Comparison of ENCODE assay signal across 8 mouse cellular contexts in the genomic region with DNA sequence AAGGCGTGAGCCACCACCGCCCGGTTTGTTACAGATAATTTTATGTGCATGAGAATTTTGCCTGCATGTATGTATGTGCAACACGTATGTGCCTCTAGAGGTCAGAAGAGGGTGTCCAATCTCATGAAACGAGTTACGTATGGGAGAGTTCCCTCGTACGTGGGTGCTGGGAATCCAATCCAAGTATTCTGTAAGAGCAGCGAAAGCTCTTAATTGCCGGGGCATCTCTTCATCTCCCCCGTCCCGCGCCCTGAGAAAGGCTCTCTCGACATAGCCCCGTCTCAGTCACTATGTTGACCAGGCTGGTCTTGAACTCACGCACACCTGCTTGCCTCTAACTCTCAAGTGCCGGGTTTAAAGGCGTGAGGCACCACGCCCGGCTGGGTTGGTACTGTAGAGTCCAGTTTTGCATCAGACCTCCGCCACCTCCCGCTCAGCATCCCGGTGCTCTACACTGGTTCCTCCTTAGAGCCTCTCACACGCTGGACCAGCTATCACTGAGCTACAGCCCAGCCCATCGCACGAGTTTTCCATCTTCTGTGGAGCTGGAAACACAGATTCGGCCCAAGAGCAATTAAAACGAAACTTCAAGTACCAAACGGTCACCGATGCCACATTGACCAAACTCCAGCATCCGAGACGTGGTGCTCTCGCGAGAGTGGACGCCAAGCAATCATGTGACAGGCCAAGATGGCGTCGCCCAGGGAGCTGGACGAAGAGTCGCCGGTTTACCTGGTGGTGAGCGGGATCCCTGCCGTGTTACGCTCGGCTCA. TPM values are rescaled to one million over a fixed set of nuclear protein-coding genes. Genes with fewer than 3 reads are reported as not detected.
DNase-seq lines count a peak whose midpoint lies in the region; ATAC-seq and TF ChIP-seq lines count a peak whose summit lies in the region.

A gene (plus strand): TSS at position 676 of the 773 bp plus-strand sequence.

- no peak for TF ChIP-seq EP300 in CH12.LX (IDR thresholded peaks at IDR 0.05; ENCODE audit: low read length)
- peak; percentile 84 for TF ChIP-seq EP300 in liver, postnatal 0 days (IDR thresholded peaks at IDR 0.05; ENCODE audit: low read depth)

- in situ Hi-C loops in CH12.LX (cut with MboI; ENCODE audit: low pct_ligation_motif_present, low pct_unique_long_range_greater_than_20kb, low sequenced_read_pairs), result no loop called here

- dilution Hi-C loops in CH12.LX (cut with MboI; ENCODE audit: extremely low pct_ligation_motif_present, extremely low pct_unique_long_range_greater_than_20kb, low sequenced_read_pairs), result no loop called here

- DNase-seq in CH12.LX (ENCODE audit: extremely low read depth), result peak; percentile 94
- peak; percentile 92 for DNase-seq in c-Kit-positive CD71-positive TER-119-negative erythroid progenitor cells, embryonic 14.5 days (ENCODE audit: low read depth)
- DNase-seq in heart, postnatal 10 days, result peak; percentile 94 to 96
- DNase-seq in large intestine, adult 2 months (ENCODE audit: low read depth, low spot score), result peak; percentile 93
- peak; percentile 93 for DNase-seq in liver, postnatal 0 days
- DNase-seq in testis, postnatal 10 days (ENCODE audit: low spot score), result peak; percentile 94

- H3K36me3 ChIP-seq in CH12.LX (replicated peaks in 1 of 2; ENCODE audit: control insufficient read depth in 1 of 2, insufficient read depth in 1 of 2, low read length in 1 of 2), result peaks cover 13 to 25% of the 10 kb centered on the region in 2 experiments
- H3K36me3 ChIP-seq in forebrain, embryonic 12.5 days (replicated peaks), result peaks cover 12% of the 10 kb centered on the region
- peaks cover 12% of the 10 kb centered on the region; the same call in 1 of the 2 replicates for H3K36me3 ChIP-seq in liver, postnatal 0 days (replicated peaks; ENCODE audit: insufficient read depth, low read length)
- peaks cover 9% of the 10 kb centered on the region; the same call in 1 of the 2 replicates for H3K36me3 ChIP-seq in neural tube, embryonic 14.5 days (ENCODE audit: control insufficient read depth, insufficient read depth, low read length)

- peak within 1 kb of the TSS; percentile 55 for H3K4me2 ChIP-seq in CH12.LX (ENCODE audit: insufficient read depth, low read depth, poor library complexity, severe bottlenecking)
- H3K4me2 ChIP-seq in forebrain, embryonic 12.5 days, result peak within 1 kb of the TSS; percentile 93
- peak within 1 kb of the TSS; percentile 94 for H3K4me2 ChIP-seq in liver, postnatal 0 days (ENCODE audit: low read depth, low read length)
- H3K4me2 ChIP-seq in neural tube, embryonic 14.5 days (ENCODE audit: low read depth, low read length), result peak within 1 kb of the TSS; percentile 86

- peak within 1 kb of the TSS; percentile 96 for H3K9ac ChIP-seq in CH12.LX (ENCODE audit: insufficient read depth, low read depth)
- H3K9ac ChIP-seq in forebrain, embryonic 12.5 days, result peak within 1 kb of the TSS; percentile 90
- H3K9ac ChIP-seq in liver, postnatal 0 days (replicated peaks), result peak within 1 kb of the TSS; percentile 91
- peak within 1 kb of the TSS; percentile 68 for H3K9ac ChIP-seq in neural tube, embryonic 14.5 days (replicated peaks; ENCODE audit: low read depth, low read length)

- ATAC-seq in forebrain, embryonic 12.5 days (ENCODE audit: low FRiP score), result peak; percentile 96
- ATAC-seq in liver, postnatal 0 days, result peak; percentile 75
- peak; percentile 93 for ATAC-seq in neural tube, embryonic 14.5 days (ENCODE audit: low read depth)

- peaks cover 2% of the 10 kb centered on the region for H3K9me3 ChIP-seq in CH12.LX (replicated peaks; ENCODE audit: low read length)
- no peaks in the 10 kb centered on the region for H3K9me3 ChIP-seq in forebrain, embryonic 12.5 days
- H3K9me3 ChIP-seq in liver, postnatal 0 days (ENCODE audit: low read length), result no peaks in the 10 kb centered on the region
- no peaks in the 10 kb centered on the region for H3K9me3 ChIP-seq in neural tube, embryonic 14.5 days (ENCODE audit: control insufficient read depth, low read length)

- TF ChIP-seq POLR2A in CH12.LX (IDR thresholded peaks at IDR 0.05; ENCODE audit: low read depth, low read length), result peak; percentile 85

- H3K4me1 ChIP-seq in CH12.LX (ENCODE audit: control insufficient read depth in 1 of 2, insufficient read depth in 2 of 2), result peaks cover 0 to 18% of the 10 kb centered on the region in 2 experiments; a peak in 3 of 4 replicates
- H3K4me1 ChIP-seq in forebrain, embryonic 12.5 days, result peaks cover 16% of the 10 kb centered on the region
- H3K4me1 ChIP-seq in liver, postnatal 0 days (ENCODE audit: insufficient read depth), result peaks cover 11% of the 10 kb centered on the region
- H3K4me1 ChIP-seq in neural tube, embryonic 14.5 days (ENCODE audit: control insufficient read depth, insufficient read depth, low read length), result peaks cover 5% of the 10 kb centered on the region; the same call in 1 of the 2 replicates

- peak within 1 kb of the TSS; percentile 80 to 91 (median 82) for H3K4me3 ChIP-seq in CH12.LX (replicated peaks in 1 of 3; ENCODE audit: low read depth in 2 of 3, low read length in 2 of 3, poor library complexity in 1 of 3)
- peak within 1 kb of the TSS; percentile 99 for H3K4me3 ChIP-seq in forebrain, embryonic 12.5 days (replicated peaks)
- peak within 1 kb of the TSS; percentile 90 for H3K4me3 ChIP-seq in liver, postnatal 0 days (ENCODE audit: low read depth, low read length)
- peak within 1 kb of the TSS; percentile 82 for H3K4me3 ChIP-seq in neural tube, embryonic 14.5 days (ENCODE audit: low read depth, low read length)

- TF ChIP-seq CTCF in CH12.LX (conservative IDR thresholded peaks at IDR 0.05 in 1 of 2, IDR thresholded peaks at IDR 0.05 in 1 of 2; ENCODE audit: low read depth in 2 of 2, low read length in 2 of 2), result peak; percentile 19 to 34; a peak in 3 of 4 replicates
- TF ChIP-seq CTCF in liver, postnatal 0 days (IDR thresholded peaks at IDR 0.05; ENCODE audit: low read depth), result peak; percentile 39

- no peak for TF ChIP-seq RAD21 in CH12.LX (IDR thresholded peaks at IDR 0.05; ENCODE audit: low read depth, low read length)

- peak within 1 kb of the TSS; percentile 93 for H3K27ac ChIP-seq in CH12.LX (ENCODE audit: insufficient read depth, low read depth)
- peak within 1 kb of the TSS; percentile 93 for H3K27ac ChIP-seq in forebrain, embryonic 12.5 days
- H3K27ac ChIP-seq in liver, postnatal 0 days (ENCODE audit: low read depth), result peak within 1 kb of the TSS; percentile 78
- H3K27ac ChIP-seq in neural tube, embryonic 14.5 days (ENCODE audit: low read depth, low read length), result peak within 1 kb of the TSS; percentile 78

- H3K79me2 ChIP-seq in CH12.LX (replicated peaks; ENCODE audit: control insufficient read depth, extremely low read depth, insufficient read depth, poor library complexity, severe bottlenecking), result 0 out of 2 replicates have a peak, but pooled peaks cover 3% of the 10 kb centered on the region

- intact Hi-C loops in heart, postnatal 10 days (cut with DNase I), result no loop called here

- 8% methylated on average over 44 of the region's 44 CpGs for WGBS in forebrain, embryonic 12.5 days
- 3% methylated on average over 44 of the region's 44 CpGs for WGBS in large intestine, adult 2 months
- WGBS in liver, postnatal 0 days (ENCODE audit: insufficient replicate concordance), result 5% methylated on average over 44 of the region's 44 CpGs
- WGBS in neural tube, embryonic 14.5 days, result 5% methylated on average over 44 of the region's 44 CpGs

- no peaks in the 10 kb centered on the region for H3K27me3 ChIP-seq in CH12.LX (replicated peaks)
- H3K27me3 ChIP-seq in forebrain, embryonic 12.5 days, result no peaks in the 10 kb centered on the region
- H3K27me3 ChIP-seq in liver, postnatal 0 days (ENCODE audit: insufficient read depth, low read length), result no peaks in the 10 kb centered on the region
- H3K27me3 ChIP-seq in neural tube, embryonic 14.5 days (ENCODE audit: control insufficient read depth, insufficient read depth, low read length), result no peaks in the 10 kb centered on the region

TF ChIP-seq in CH12.LX, 34 proteins besides CTCF, POLR2A, EP300 and RAD21 (continues in another document):
- TF ChIP-seq JUND (conservative IDR thresholded peaks at IDR 0.05; ENCODE audit: low read depth, low read length), result no peak
- TF ChIP-seq MYC (IDR thresholded peaks at IDR 0.05; ENCODE audit: low read depth, low read length), result 0 out of 2 replicates have a peak, but pooled peaks have one; percentile 48
- no peak for TF ChIP-seq PAX5 (IDR thresholded peaks at IDR 0.05; ENCODE audit: low read length)
- TF ChIP-seq UBTF (IDR thresholded peaks at IDR 0.05; ENCODE audit: low read depth, low read length), result no peak
- TF ChIP-seq MEF2A (IDR thresholded peaks at IDR 0.05; ENCODE audit: borderline replicate concordance, low read depth, low read length), result no peak; the same call in 1 of the 2 replicates
- peak; percentile 30; the same call in 1 of the 2 replicates for TF ChIP-seq ELF1 (IDR thresholded peaks at IDR 0.05; ENCODE audit: low read depth, low read length)
- TF ChIP-seq CHD1 (IDR thresholded peaks at IDR 0.05; ENCODE audit: low read depth, low read length), result no peak
- peak; percentile 89 for TF ChIP-seq HCFC1 (IDR thresholded peaks at IDR 0.05; ENCODE audit: low read depth, low read length)
- TF ChIP-seq SIN3A (IDR thresholded peaks at IDR 0.05; ENCODE audit: low read length), result peak; percentile 97
- no peak for TF ChIP-seq ZNF384 (IDR thresholded peaks at IDR 0.05; ENCODE audit: low read depth, low read length)
- TF ChIP-seq TBP (conservative IDR thresholded peaks at IDR 0.05; ENCODE audit: low read depth, low read length), result peak; percentile 90
- TF ChIP-seq TCF12 (IDR thresholded peaks at IDR 0.05; ENCODE audit: low read depth, low read length), result peak; percentile 93
- no peak for TF ChIP-seq ETS1 (conservative IDR thresholded peaks at IDR 0.05; ENCODE audit: low read depth, low read length)
- TF ChIP-seq IRF4 (IDR thresholded peaks at IDR 0.05; ENCODE audit: low read depth, low read length), result no peak
- TF ChIP-seq KAT2A (IDR thresholded peaks at IDR 0.05; ENCODE audit: insufficient replicate concordance, low read length), result 0 out of 2 replicates have a peak, but pooled peaks have one; percentile 43
- TF ChIP-seq USF2 (conservative IDR thresholded peaks at IDR 0.05; ENCODE audit: low read depth, low read length), result peak; percentile 88
- TF ChIP-seq JUN (IDR thresholded peaks at IDR 0.05; ENCODE audit: insufficient read depth, low read depth, low read length), result no peak
- TF ChIP-seq RCOR1 (conservative IDR thresholded peaks at IDR 0.05; ENCODE audit: low read depth, low read length), result no peak

RNA-seq across cellular contexts. Expression of the gene that starts here (rescaled TPM):
- 10.8 and 15.7 TPM in 2 replicates for total RNA-seq in CH12.LX (2012; rRNA removed)
- 7.2 and 9.7 TPM in 2 replicates for total RNA-seq in CH12.LX (2014; rRNA removed)
- polyA plus RNA-seq in CH12.LX (2012; ENCODE audit: insufficient read length, low read depth), result 20.9 and 26.1 TPM in 2 replicates
- 8.7 and 9.8 TPM in 2 replicates for polyA plus RNA-seq in forebrain, embryonic 12.5 days (2016; fragmentation: Nextera tagmentation; extraction: Ambion mirVana)
- total RNA-seq in heart, postnatal 10 days (2021), result 1 to 10 TPM; 5.1 to 8.3 TPM
- polyA plus RNA-seq in large intestine, adult 2 months (2012; rRNA removed), result 4.8 and 5.0 TPM in 2 replicates
- 4.5 and 5.3 TPM in 2 replicates for polyA plus RNA-seq in liver, postnatal 0 days (2015; fragmentation: Nextera tagmentation; extraction: Ambion mirVana)
- 6.4 and 6.7 TPM in 2 replicates for polyA plus RNA-seq in neural tube, embryonic 14.5 days (2014; fragmentation: Nextera tagmentation; extraction: Ambion mirVana)

Comparison
In these comparisons a context has a peak if more than half of its experiments do, and no peak if none do; other contexts are left out.
1. Peak in every context shown above with its lines: DNase-seq, ATAC-seq, H3K4me3 ChIP-seq and H3K27ac ChIP-seq.